Mouse (Mus musculus): ENCODE measurements around the gene Lsm4.

GRCm38 (mm10) chr8:70656193-70656790 lies 16.8 kb upstream of the Lsm4 start:
- TF ChIP-seq CTCF (IDR thresholded peaks at IDR 0.05 in 2 of 3, conservative IDR thresholded peaks at IDR 0.05 in 1 of 3; ENCODE audit: control insufficient read depth in 1 of 3, insufficient read depth in 1 of 3, low read depth in 2 of 3, low read length in 3 of 3, poor library complexity in 1 of 3, severe bottlenecking in 1 of 3) (no peak), POLR2A (IDR thresholded peaks at IDR 0.05; ENCODE audit: control insufficient read depth in 1 of 2, insufficient read depth in 1 of 2, low read depth in 1 of 2, low read length in 2 of 2, poor library complexity in 1 of 2) (no peak), SMC3 (IDR thresholded peaks at IDR 0.05; ENCODE audit: low read depth, low read length) (no peak), USF1 (IDR thresholded peaks at IDR 0.05; ENCODE audit: low read depth, low read length) (no peak), MXI1 (IDR thresholded peaks at IDR 0.05; ENCODE audit: low read depth, low read length) (no peak), ETS1 (IDR thresholded peaks at IDR 0.05; ENCODE audit: low read depth, low read length) (no peak), MAFK (IDR thresholded peaks at IDR 0.05; ENCODE audit: borderline replicate concordance, low read depth, low read length) (no peak), MYC (IDR thresholded peaks at IDR 0.05; ENCODE audit: low read depth, low read length) (no peak), CHD1 (IDR thresholded peaks at IDR 0.05; ENCODE audit: low read depth, low read length) (no peak), NRF1 (IDR thresholded peaks at IDR 0.05; ENCODE audit: insufficient read depth, low read depth, low read length, poor library complexity, severe bottlenecking) (no peak), EP300 (IDR thresholded peaks at IDR 0.05; ENCODE audit: low read depth in 1 of 2, low read length in 2 of 2) (no peak), ZNF384 (IDR thresholded peaks at IDR 0.05; ENCODE audit: low read depth, low read length) (no peak), CHD2 (IDR thresholded peaks at IDR 0.05; ENCODE audit: low read length) (no peak)

All from MEL (cell line).